Mouse (Mus musculus): ENCODE measurements around the gene Gm29609. TPM values are rescaled to one million over a fixed set of nuclear protein-coding genes. Genes with fewer than 3 reads are reported as not detected.

Gm29609 gene
- polyA plus RNA-seq, 1 experiment: 2.5 TPM

- no peak for TF ChIP-seq TAL1 (IDR thresholded peaks at IDR 0.05; ENCODE audit: low read length)
- TF ChIP-seq GATA1 (IDR thresholded peaks at IDR 0.05; ENCODE audit: low read length): no peak
- Histone ChIP-seq H3K4me3 (replicated peaks) (no peak overlapping the region), H3K4me1 (ENCODE audit: control insufficient read depth) (peaks cover 53% of the 10 kb centered on the region), H3K27me3 (ENCODE audit: control insufficient read depth) (no peaks in the 10 kb centered on the region), H3K9me3 (ENCODE audit: control insufficient read depth, low read length) (no peaks in the 10 kb centered on the region), H3K36me3 (ENCODE audit: control insufficient read depth) (peaks cover 96% of the 10 kb centered on the region)
Observed at GRCm38 (mm10) chr5:31199321-31199892, 19.7 kb upstream of the Gm29609 start.

GRCm38 (mm10) chr5:31198616-31199320 is 19.1 kb upstream of the Gm29609 start:
- H3K9me3 ChIP-seq (ENCODE audit: control insufficient read depth, low read length): no peaks in the 10 kb centered on the region
- TF ChIP-seq TAL1 (IDR thresholded peaks at IDR 0.05; ENCODE audit: low read length) (no peak), GATA1 (IDR thresholded peaks at IDR 0.05; ENCODE audit: low read length) (no peak)
- H3K4me3 ChIP-seq (replicated peaks): no peak overlapping the region
- H3K36me3 ChIP-seq (ENCODE audit: control insufficient read depth): peaks cover 90% of the 10 kb centered on the region
- no peaks in the 10 kb centered on the region for H3K27me3 ChIP-seq (ENCODE audit: control insufficient read depth)
- H3K4me1 ChIP-seq (ENCODE audit: control insufficient read depth): peaks cover 58% of the 10 kb centered on the region

GRCm38 (mm10) chr5:31198170-31198569 is 18.5 kb upstream of the Gm29609 start:
- Histone ChIP-seq H3K9me3 (ENCODE audit: control insufficient read depth, low read length) (no peaks in the 10 kb centered on the region), H3K27me3 (ENCODE audit: control insufficient read depth) (no peaks in the 10 kb centered on the region), H3K36me3 (ENCODE audit: control insufficient read depth) (peaks cover 84% of the 10 kb centered on the region), H3K4me1 (ENCODE audit: control insufficient read depth) (peaks cover 59% of the 10 kb centered on the region), H3K4me3 (replicated peaks) (no peak overlapping the region)
- TF ChIP-seq TAL1 (IDR thresholded peaks at IDR 0.05; ENCODE audit: low read length) (no peak), GATA1 (IDR thresholded peaks at IDR 0.05; ENCODE audit: low read length) (no peak)

- no peaks in the 10 kb centered on the region for H3K9me3 ChIP-seq (ENCODE audit: control insufficient read depth, low read length)
- H3K36me3 ChIP-seq (ENCODE audit: control insufficient read depth): peaks cover 73% of the 10 kb centered on the region
- H3K27me3 ChIP-seq (ENCODE audit: control insufficient read depth): no peaks in the 10 kb centered on the region
- peaks cover 55% of the 10 kb centered on the region for H3K4me1 ChIP-seq (ENCODE audit: control insufficient read depth)
- no peak overlapping the region for H3K4me3 ChIP-seq (replicated peaks)
- TF ChIP-seq TAL1 (IDR thresholded peaks at IDR 0.05; ENCODE audit: low read length) (no peak), GATA1 (IDR thresholded peaks at IDR 0.05; ENCODE audit: low read length) (no peak)
Observed at GRCm38 (mm10) chr5:31197072-31197471, 17.4 kb upstream of the Gm29609 start.

GRCm38 (mm10) chr5:31196207-31196606 is 16.5 kb upstream of the Gm29609 start:
- Histone ChIP-seq H3K36me3 (ENCODE audit: control insufficient read depth) (peaks cover 72% of the 10 kb centered on the region), H3K27me3 (ENCODE audit: control insufficient read depth) (no peaks in the 10 kb centered on the region), H3K9me3 (ENCODE audit: control insufficient read depth, low read length) (no peaks in the 10 kb centered on the region), H3K4me1 (ENCODE audit: control insufficient read depth) (peaks cover 57% of the 10 kb centered on the region), H3K4me3 (replicated peaks) (no peak overlapping the region)
- no peak for TF ChIP-seq TAL1 (IDR thresholded peaks at IDR 0.05; ENCODE audit: low read length)
- no peak for TF ChIP-seq GATA1 (IDR thresholded peaks at IDR 0.05; ENCODE audit: low read length)

GRCm38 (mm10) chr5:31195671-31196070 is 16.0 kb upstream of the Gm29609 start:
- Histone ChIP-seq H3K4me3 (replicated peaks) (no peak overlapping the region), H3K9me3 (ENCODE audit: control insufficient read depth, low read length) (no peaks in the 10 kb centered on the region), H3K4me1 (ENCODE audit: control insufficient read depth) (peaks cover 60% of the 10 kb centered on the region), H3K36me3 (ENCODE audit: control insufficient read depth) (peaks cover 73% of the 10 kb centered on the region), H3K27me3 (ENCODE audit: control insufficient read depth) (no peaks in the 10 kb centered on the region)
- TF ChIP-seq GATA1 (IDR thresholded peaks at IDR 0.05; ENCODE audit: low read length): no peak
- no peak for TF ChIP-seq TAL1 (IDR thresholded peaks at IDR 0.05; ENCODE audit: low read length)

- Histone ChIP-seq H3K9me3 (ENCODE audit: control insufficient read depth, low read length) (no peaks in the 10 kb centered on the region), H3K36me3 (ENCODE audit: control insufficient read depth) (peaks cover 73% of the 10 kb centered on the region), H3K27me3 (ENCODE audit: control insufficient read depth) (no peaks in the 10 kb centered on the region), H3K4me1 (ENCODE audit: control insufficient read depth) (peaks cover 55% of the 10 kb centered on the region), H3K4me3 (replicated peaks) (peak overlapping the region; percentile 89)
- no peak for TF ChIP-seq TAL1 (IDR thresholded peaks at IDR 0.05; ENCODE audit: low read length)
- no peak for TF ChIP-seq GATA1 (IDR thresholded peaks at IDR 0.05; ENCODE audit: low read length)
Observed at GRCm38 (mm10) chr5:31194486-31195485, 15.1 kb upstream of the Gm29609 start.

- Histone ChIP-seq H3K4me3 (replicated peaks) (peak overlapping the region; percentile 89), H3K4me1 (ENCODE audit: control insufficient read depth) (peaks cover 53% of the 10 kb centered on the region), H3K27me3 (ENCODE audit: control insufficient read depth) (no peaks in the 10 kb centered on the region), H3K9me3 (ENCODE audit: control insufficient read depth, low read length) (no peaks in the 10 kb centered on the region), H3K36me3 (ENCODE audit: control insufficient read depth) (peaks cover 71% of the 10 kb centered on the region)
- TF ChIP-seq GATA1 (IDR thresholded peaks at IDR 0.05; ENCODE audit: low read length) (no peak), TAL1 (IDR thresholded peaks at IDR 0.05; ENCODE audit: low read length) (no peak)
Observed at GRCm38 (mm10) chr5:31193631-31194281, 14.0 kb upstream of the Gm29609 start.

Data from erythroblast, embryonic 14.5 days (primary cell).